Mouse (Mus musculus) liver, adult 2 months (tissue): ENCODE measurements around the gene Myo1d.

Experiments
- CTCF ChIP-seq: fragments of 200-500 bp; IDR thresholded peaks from 2 replicates; pipeline ENCODE4 v1.5.1; 2011; ENCODE audit warnings: low read depth, low read length, control low read depth
- POLR2A ChIP-seq: fragments of 200-500 bp; IDR thresholded peaks from 2 replicates; pipeline ENCODE4 v1.6.1; 2011; ENCODE audit warnings: low read length, control low read depth; ENCODE audit not compliant: insufficient read depth; ENCODE audit errors: extremely low read depth

GRCm38 (mm10) chr11:80585211-80585610 lies 194.6 kb downstream of the Myo1d start:
- no peak for TF ChIP-seq POLR2A
- TF ChIP-seq CTCF = no peak
